In the genomic region with DNA sequence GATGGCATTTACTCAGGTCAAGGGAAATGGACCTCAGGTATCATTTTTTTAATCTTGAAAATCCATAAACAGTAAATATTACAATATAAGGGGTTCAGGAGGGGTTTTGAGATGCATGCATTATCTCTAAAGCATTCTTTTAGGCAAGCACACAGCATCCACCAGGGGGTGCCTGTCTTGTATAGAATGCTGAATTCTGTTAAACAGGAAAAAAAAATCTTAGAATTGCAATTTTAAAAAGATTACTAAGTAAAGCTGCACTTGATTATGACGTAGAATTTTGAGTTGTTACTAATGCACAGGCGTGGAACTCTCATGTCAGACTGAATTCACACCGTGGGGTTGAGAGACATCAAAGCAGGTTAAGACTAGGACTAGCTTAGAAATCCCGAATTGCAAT, we compare ENCODE assay signal across 12 mouse cellular contexts.
A peak's percentile ranks its signal among the peaks of the same experiment; 100 is the strongest.
DNase-seq lines count a peak whose midpoint lies in the region; ATAC-seq and TF ChIP-seq lines count a peak whose summit lies in the region.
"Had no signal": no experiment of that assay in that cellular context is flagged by ENCODE, and none has a peak within 500 bp of the region (broad histone marks: within the 10 kb centered on the region; RNA-seq: fewer than 3 reads in every experiment).

No protein-coding gene starts in this region.

- no peak for DNase-seq in lung, postnatal 0 days (ENCODE audit: low spot score)
- DNase-seq in lung, postnatal 36 days, result no peak
- DNase-seq in brain, embryonic 14.5 days (ENCODE audit: low read depth), result peak; percentile 66
- DNase-seq in layer of hippocampus, postnatal 10 days (ENCODE audit: low spot score in 2 of 2), result peak; percentile 30 to 62
- DNase-seq in right cerebral cortex, postnatal 25 days, result peak; percentile 6
- DNase-seq in urinary bladder, postnatal 14 days (ENCODE audit: low spot score), result no peak
- DNase-seq in spleen, postnatal 14 days (ENCODE audit: low spot score in 2 of 2), result no peak
- DNase-seq: adrenal gland, postnatal 36 days; heart, adult 18-20 months; kidney, postnatal 14 days had no signal

- 44% methylated on average over 4 of the region's 4 CpGs for WGBS in lung, postnatal 0 days
- 43% methylated on average over 4 of the region's 4 CpGs for WGBS in heart, embryonic 12.5 days

- H3K36me3 ChIP-seq in lung, postnatal 0 days (ENCODE audit: insufficient read depth, low read length), result no peaks in the 10 kb centered on the region
- H3K36me3 ChIP-seq in heart, embryonic 12.5 days, result no peaks in the 10 kb centered on the region
- H3K36me3 ChIP-seq: neural tube, embryonic 13.5 days had no signal

- no peak overlapping the region for H3K4me2 ChIP-seq in lung, postnatal 0 days (replicated peaks; ENCODE audit: low read depth, low read length)
- H3K4me2 ChIP-seq in heart, embryonic 12.5 days, result no peak overlapping the region
- H3K4me2 ChIP-seq: neural tube, embryonic 13.5 days had no signal

- no peaks in the 10 kb centered on the region for H3K27me3 ChIP-seq in lung, postnatal 0 days (replicated peaks; ENCODE audit: insufficient read depth, low read length)
- H3K27me3 ChIP-seq in heart, embryonic 12.5 days (replicated peaks), result no peaks in the 10 kb centered on the region
- H3K27me3 ChIP-seq: neural tube, embryonic 13.5 days had no signal

- TF ChIP-seq POLR2A in brain, embryonic 14.5 days (IDR thresholded peaks at IDR 0.05; ENCODE audit: borderline replicate concordance, extremely low read depth, insufficient read depth, insufficient read length, poor library complexity, severe bottlenecking), result no peak

- no peak for TF ChIP-seq EP300 in lung, postnatal 0 days (IDR thresholded peaks at IDR 0.05)

- no peaks in the 10 kb centered on the region for H3K4me1 ChIP-seq in lung, postnatal 0 days (ENCODE audit: insufficient read depth, low read depth, low read length)
- H3K4me1 ChIP-seq in heart, embryonic 12.5 days (replicated peaks), result no peaks in the 10 kb centered on the region
- H3K4me1 ChIP-seq: neural tube, embryonic 13.5 days had no signal

- no peaks in the 10 kb centered on the region for H3K9me3 ChIP-seq in lung, postnatal 0 days (ENCODE audit: low read length)
- no peaks in the 10 kb centered on the region for H3K9me3 ChIP-seq in heart, embryonic 12.5 days (replicated peaks)
- H3K9me3 ChIP-seq: neural tube, embryonic 13.5 days had no signal

- H3K4me3 ChIP-seq in lung, postnatal 0 days (ENCODE audit: low read depth, low read length), result no peak overlapping the region
- no peak overlapping the region for H3K4me3 ChIP-seq in heart, embryonic 12.5 days
- H3K4me3 ChIP-seq: neural tube, embryonic 13.5 days had no signal

- TF ChIP-seq CTCF in lung, postnatal 0 days (IDR thresholded peaks at IDR 0.05), result 0 out of 2 replicates have a peak, but pooled peaks have one; percentile 12
- TF ChIP-seq CTCF in brain, embryonic 14.5 days (IDR thresholded peaks at IDR 0.05; ENCODE audit: borderline replicate concordance, extremely low read depth, insufficient read depth, insufficient read length), result peak; percentile 23; the same call in 1 of the 2 replicates

- no peak for ATAC-seq in lung, postnatal 0 days
- ATAC-seq in heart, embryonic 12.5 days (ENCODE audit: insufficient number of reproducible peaks, low FRiP score), result no peak

- no peak overlapping the region for H3K27ac ChIP-seq in lung, postnatal 0 days (ENCODE audit: low read length)
- H3K27ac ChIP-seq in heart, embryonic 12.5 days (ENCODE audit: poor library complexity, severe bottlenecking), result no peak overlapping the region
- H3K27ac ChIP-seq: neural tube, embryonic 13.5 days had no signal

- no peak overlapping the region for H3K9ac ChIP-seq in lung, postnatal 0 days (replicated peaks; ENCODE audit: low read depth)
- H3K9ac ChIP-seq in heart, embryonic 12.5 days, result no peak overlapping the region
- H3K9ac ChIP-seq: neural tube, embryonic 13.5 days had no signal

Comparison
In these comparisons a context has a peak if more than half of its experiments do, and no peak if none do; other contexts are left out.
1. DNase-seq: peak in brain, embryonic 14.5 days (single experiment), layer of hippocampus, postnatal 10 days (2 of 2) and right cerebral cortex, postnatal 25 days (single experiment); none in lung, postnatal 0 days (single experiment), lung, postnatal 36 days (single experiment), urinary bladder, postnatal 14 days (single experiment) and spleen, postnatal 14 days (0 of 2).